Mouse (Mus musculus) thymus, postnatal 10 days (tissue): Measurements from ENCODE around the gene Prkrip1.

Experiments
- DNase-seq, 2 experiments: peaks; one replicate each; pipeline ENCODE4 v3.0.0; 2021; ENCODE audit warnings: low spot score in 2 of 2

The Prkrip1 gene

GRCm38 (mm10) chr5:136198474-136199391, at the start of gene Prkrip1:
Gene Prkrip1, minus strand, starts transcription at chr5:136198963.
- peak; percentile 85 to 94 for DNase-seq

GRCm38 (mm10) chr5:136248441-136248840, 49.7 kb upstream of the Prkrip1 start:
- DNase-seq, result no peak

- no peak for DNase-seq
Observed at GRCm38 (mm10) chr5:136246452-136246838, 47.7 kb upstream of the Prkrip1 start, which contains the start of gene Sh2b2. Gene Sh2b2, minus strand, starts transcription at chr5:136246556.

- no peak for DNase-seq
Observed at GRCm38 (mm10) chr5:136245541-136246451, 47.0 kb upstream of the Prkrip1 start.

GRCm38 (mm10) chr5:136244762-136245540, 46.2 kb upstream of the Prkrip1 start:
- DNase-seq, result peak; percentile 43 to 66

GRCm38 (mm10) chr5:136243851-136244761, 45.3 kb upstream of the Prkrip1 start:
- no peak for DNase-seq

- peak; percentile 36 to 44 for DNase-seq
Observed at GRCm38 (mm10) chr5:136241161-136241560, 42.4 kb upstream of the Prkrip1 start.

- no peak for DNase-seq
Observed at GRCm38 (mm10) chr5:136240381-136240780, 41.6 kb upstream of the Prkrip1 start.

GRCm38 (mm10) chr5:136237607-136238006, 38.8 kb upstream of the Prkrip1 start:
- DNase-seq, result no peak

- no peak for DNase-seq
Observed at GRCm38 (mm10) chr5:136236611-136237010, 37.8 kb upstream of the Prkrip1 start.

- no peak for DNase-seq
Observed at GRCm38 (mm10) chr5:136230348-136231035, 31.7 kb upstream of the Prkrip1 start.

- DNase-seq, result no peak
Observed at GRCm38 (mm10) chr5:136226246-136226876, 27.6 kb upstream of the Prkrip1 start.

GRCm38 (mm10) chr5:136218585-136218984, 19.8 kb upstream of the Prkrip1 start:
- DNase-seq, result no peak

GRCm38 (mm10) chr5:136217932-136218381, 19.2 kb upstream of the Prkrip1 start:
- no peak for DNase-seq

- DNase-seq, result no peak
Observed at GRCm38 (mm10) chr5:136217004-136217665, 18.4 kb upstream of the Prkrip1 start.

- DNase-seq, result no peak
Observed at GRCm38 (mm10) chr5:136215958-136216357, 17.2 kb upstream of the Prkrip1 start.

- DNase-seq, result no peak
Observed at GRCm38 (mm10) chr5:136215211-136215610, 16.4 kb upstream of the Prkrip1 start.

GRCm38 (mm10) chr5:136213716-136214115, 15.0 kb upstream of the Prkrip1 start:
- no peak for DNase-seq

- no peak for DNase-seq
Observed at GRCm38 (mm10) chr5:136212716-136213115, 14.0 kb upstream of the Prkrip1 start.
